In the genomic region with DNA sequence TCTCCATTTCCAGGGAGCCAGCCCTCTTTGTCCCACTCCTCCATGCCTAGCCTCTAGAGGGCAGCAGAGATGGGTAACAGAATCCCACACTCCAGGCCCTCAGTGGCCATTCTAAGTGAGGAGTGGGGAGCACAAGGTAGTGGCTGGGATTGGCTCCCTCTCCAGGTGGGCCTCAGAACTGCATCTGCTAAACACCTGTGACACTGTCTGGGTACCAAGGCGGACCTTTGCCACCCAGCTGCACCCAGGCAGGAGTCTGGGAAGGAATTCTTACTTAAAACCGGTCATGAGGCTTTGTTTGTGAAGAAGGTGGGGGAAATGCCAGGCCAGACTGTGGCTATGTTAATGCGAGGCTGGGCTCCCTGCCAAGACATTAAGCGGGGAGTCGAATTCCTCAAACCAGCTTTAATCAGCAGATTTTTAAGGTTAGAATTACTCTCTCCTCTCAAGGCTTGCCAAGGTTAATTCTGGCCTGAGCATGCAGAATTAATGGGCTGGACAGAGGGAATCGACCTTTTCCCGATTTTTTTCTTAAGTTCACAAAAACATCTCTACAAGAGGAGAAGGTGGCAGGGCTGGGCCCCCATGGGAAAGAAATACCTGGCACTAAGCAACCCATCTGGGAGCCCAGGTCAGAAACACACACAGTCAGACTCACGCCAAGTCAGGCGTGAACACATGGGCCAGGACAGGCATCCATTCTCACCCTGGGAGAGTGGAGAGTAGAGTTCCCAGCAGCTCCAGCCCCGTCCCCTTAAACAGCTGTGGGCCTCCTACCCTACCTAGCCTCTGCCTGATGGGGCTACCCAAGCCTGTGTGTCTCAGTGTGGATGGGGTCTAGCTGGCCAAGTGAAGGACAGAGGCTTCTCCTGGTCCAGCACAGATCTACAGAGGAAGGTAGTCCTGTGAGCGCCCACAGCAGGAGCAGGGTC, we compare ENCODE assay signal across 8 mouse cellular contexts.
DNase-seq lines count a peak whose midpoint lies in the region; ATAC-seq and TF ChIP-seq lines count a peak whose summit lies in the region.

No protein-coding gene starts in this region.

- no peaks in the 10 kb centered on the region; a peak in 2 of 4 replicates for H3K4me1 ChIP-seq in ES-E14 (ENCODE audit: control insufficient read depth in 2 of 2, insufficient read depth in 2 of 2, low read length in 2 of 2, poor library complexity in 1 of 2)
- peaks cover 22% of the 10 kb centered on the region for H3K4me1 ChIP-seq in embryonic facial prominence, embryonic 12.5 days
- H3K4me1 ChIP-seq in midbrain, embryonic 13.5 days (replicated peaks) = peaks cover 22% of the 10 kb centered on the region

- intact Hi-C loops in left cerebral cortex, postnatal 4 days (cut with DNase I) = no loop called here

- 31% methylated on average over 11 of the region's 11 CpGs for WGBS in embryonic facial prominence, embryonic 12.5 days
- whole genome bisulfite sequencing in midbrain, embryonic 13.5 days = 46% methylated on average over 11 of the region's 11 CpGs

- peak; percentile 67 for ATAC-seq in embryonic facial prominence, embryonic 12.5 days (ENCODE audit: insufficient number of reproducible peaks, insufficient read depth, low FRiP score, low TSS enrichment)
- peak; percentile 19 to 33; a peak in 1 of 4 replicates for ATAC-seq in hematopoietic stem cell, adult 5-6 weeks (replicated peaks in 1 of 2; ENCODE audit: insufficient read depth in 1 of 2, low FRiP score in 2 of 2, low TSS enrichment in 1 of 2, low read depth in 1 of 2, poor library complexity in 2 of 2, severe bottlenecking in 2 of 2)
- peak; percentile 43 for ATAC-seq in midbrain, embryonic 13.5 days

- in situ Hi-C loops in ES-E14 (cut with MboI; ENCODE audit: low sequenced_read_pairs in 2 of 2, unreplicated experiment in 2 of 2) = no loop called here

- no peak overlapping the region for H3K9ac ChIP-seq in ES-E14 (ENCODE audit: insufficient read depth, low read depth, low read length, poor library complexity, severe bottlenecking)
- H3K9ac ChIP-seq in embryonic facial prominence, embryonic 12.5 days = no peak overlapping the region
- no peak overlapping the region for H3K9ac ChIP-seq in midbrain, embryonic 13.5 days (replicated peaks)

- peak; percentile 36 for DNase-seq in adrenal gland, postnatal 14 days
- DNase-seq in adrenal gland, adult 18-20 months (ENCODE audit: low spot score in 2 of 2) = no peak
- peak; percentile 80 for DNase-seq in ES-E14 (ENCODE audit: low read depth, low spot score)
- DNase-seq in left cerebral cortex, postnatal 4 days = peak; percentile 71
- DNase-seq in testis, postnatal 14 days (ENCODE audit: low spot score) = peak; percentile 31

- H3K4me2 ChIP-seq in embryonic facial prominence, embryonic 12.5 days (replicated peaks) = no peak overlapping the region
- no peak overlapping the region for H3K4me2 ChIP-seq in midbrain, embryonic 13.5 days (replicated peaks)

- no peak overlapping the region for H3K27ac ChIP-seq in ES-E14 (ENCODE audit: insufficient read depth, low read depth, low read length, poor library complexity, severe bottlenecking)
- peak overlapping the region; percentile 75 for H3K27ac ChIP-seq in embryonic facial prominence, embryonic 12.5 days
- H3K27ac ChIP-seq in midbrain, embryonic 13.5 days = peak overlapping the region; percentile 10; the same call in 1 of the 2 replicates

- H3K9me3 ChIP-seq in ES-E14 (ENCODE audit: control insufficient read depth, insufficient read depth, low read depth, low read length) = no peaks in the 10 kb centered on the region
- no peaks in the 10 kb centered on the region for H3K9me3 ChIP-seq in embryonic facial prominence, embryonic 12.5 days
- no peaks in the 10 kb centered on the region for H3K9me3 ChIP-seq in midbrain, embryonic 13.5 days

- no peak overlapping the region for H3K4me3 ChIP-seq in ES-E14 (ENCODE audit: insufficient read depth in 1 of 2, low read depth in 1 of 2, low read length in 2 of 2, poor library complexity in 1 of 2, severe bottlenecking in 1 of 2)
- no peak overlapping the region for H3K4me3 ChIP-seq in embryonic facial prominence, embryonic 12.5 days
- H3K4me3 ChIP-seq in midbrain, embryonic 13.5 days (replicated peaks) = no peak overlapping the region

- peaks cover 6% of the 10 kb centered on the region; the same call in 1 of the 2 replicates for H3K27me3 ChIP-seq in embryonic facial prominence, embryonic 12.5 days
- peaks cover 18% of the 10 kb centered on the region for H3K27me3 ChIP-seq in midbrain, embryonic 13.5 days

- H3K36me3 ChIP-seq in ES-E14 (ENCODE audit: control insufficient read depth, insufficient read depth, low read length, poor library complexity, severe bottlenecking) = no peaks in the 10 kb centered on the region
- H3K36me3 ChIP-seq in embryonic facial prominence, embryonic 12.5 days = no peaks in the 10 kb centered on the region
- H3K36me3 ChIP-seq in midbrain, embryonic 13.5 days = no peaks in the 10 kb centered on the region

TF ChIP-seq in ES-E14, 5 proteins besides CTCF, POLR2A, EP300 and RAD21:
- no peak for TF ChIP-seq CHD2 (IDR thresholded peaks at IDR 0.05; ENCODE audit: low read depth, low read length)
- peak; percentile 49; the same call in 1 of the 2 replicates for TF ChIP-seq MAFK (IDR thresholded peaks at IDR 0.05; ENCODE audit: insufficient read depth, low read depth, low read length)
- TF ChIP-seq ZC3H11A (IDR thresholded peaks at IDR 0.05; ENCODE audit: borderline replicate concordance, low read depth, low read length) = peak; percentile 57; the same call in 1 of the 2 replicates
- TF ChIP-seq HCFC1 (IDR thresholded peaks at IDR 0.05; ENCODE audit: borderline replicate concordance, insufficient read depth, low read length) = peak; percentile 60; the same call in 1 of the 2 replicates

Comparison
In these comparisons a context has a peak if more than half of its experiments do, and no peak if none do; other contexts are left out.
1. DNase-seq: peak in adrenal gland, postnatal 14 days (single experiment), ES-E14 (single experiment), left cerebral cortex, postnatal 4 days (single experiment) and testis, postnatal 14 days (single experiment); none in adrenal gland, adult 18-20 months (0 of 2).
2. Peak in every context shown above with its lines, with median percentiles within 50 percentile points of each other: ATAC-seq.